Mouse (Mus musculus) liver, embryonic 12.5 days (tissue): Measurements from ENCODE around the gene Tnfrsf23. TPM values are rescaled to one million over a fixed set of nuclear protein-coding genes. Genes with fewer than 3 reads are reported as not detected.
"Not testable (repeated sequence)": the region's sequence is repeated elsewhere in the genome, so short reads cannot be mapped to it uniquely, and the experiment has no call there.

Source experiments
- ATAC-seq: fragments of 200-750 bp; cut with Nextera tagmentation; 2 replicates; pipeline ENCODE4 v1.8.0; 2017; ENCODE audit warnings: moderate number of reproducible peaks, mild to moderate bottlenecking, moderate library complexity
- H3K27ac ChIP-seq: fragments of 300-500 bp; sonication (generic); 2 replicates; pipeline ENCODE4 v1.5.1; 2016; ENCODE audit warnings: mild to moderate bottlenecking
- H3K27me3 ChIP-seq: fragments of 300-500 bp; sonication (generic); replicated peaks from 2 replicates; pipeline ENCODE4 v1.6.1; 2016; ENCODE audit warnings: mild to moderate bottlenecking, moderate library complexity
- H3K36me3 ChIP-seq: fragments of 300-500 bp; sonication (generic); 2 replicates; pipeline ENCODE4 v1.6.1; 2016; ENCODE audit warnings: mild to moderate bottlenecking, moderate library complexity
- H3K4me1 ChIP-seq: fragments of 300-500 bp; sonication (generic); 2 replicates; pipeline ENCODE4 v1.6.1; 2016
- H3K4me2 ChIP-seq: fragments of 300-500 bp; sonication (generic); 2 replicates; pipeline ENCODE4 v1.6.1; 2016; ENCODE audit warnings: mild to moderate bottlenecking, moderate library complexity
- H3K4me3 ChIP-seq: fragments of 300-500 bp; sonication (generic); 2 replicates; pipeline ENCODE4 v1.5.1; 2016; ENCODE audit warnings: mild to moderate bottlenecking, moderate library complexity
- H3K9ac ChIP-seq: fragments of 300-500 bp; sonication (generic); 2 replicates; pipeline ENCODE4 v1.6.1; 2016; ENCODE audit warnings: mild to moderate bottlenecking, moderate library complexity
- H3K9me3 ChIP-seq: fragments of 300-500 bp; sonication (generic); replicated peaks from 2 replicates; pipeline ENCODE4 v1.6.1; 2016; ENCODE audit warnings: mild to moderate bottlenecking, moderate library complexity
- WGBS: fragments of 180-500 bp; shearing (Covaris S2); methylation state at CpG from one replicate; pipeline ENCODE4 v1.1.7; 2016; ENCODE audit not compliant: insufficient replicate concordance; 5-methylcytosine and 5-hydroxymethylcytosine counted together
- polyA plus RNA-seq: library from polyadenylated mRNA; unstranded; fragments of >200 nt; fragmentation: Nextera tagmentation; extraction: Ambion mirVana; gene quantifications from 2 replicates; pipeline ENCODE4 v1.2.1, GENCODE M21; 2016

Gene Tnfrsf23
- polyA plus RNA-seq, 1 experiment from 2014 or later, result 0.14 TPM

DNA sequence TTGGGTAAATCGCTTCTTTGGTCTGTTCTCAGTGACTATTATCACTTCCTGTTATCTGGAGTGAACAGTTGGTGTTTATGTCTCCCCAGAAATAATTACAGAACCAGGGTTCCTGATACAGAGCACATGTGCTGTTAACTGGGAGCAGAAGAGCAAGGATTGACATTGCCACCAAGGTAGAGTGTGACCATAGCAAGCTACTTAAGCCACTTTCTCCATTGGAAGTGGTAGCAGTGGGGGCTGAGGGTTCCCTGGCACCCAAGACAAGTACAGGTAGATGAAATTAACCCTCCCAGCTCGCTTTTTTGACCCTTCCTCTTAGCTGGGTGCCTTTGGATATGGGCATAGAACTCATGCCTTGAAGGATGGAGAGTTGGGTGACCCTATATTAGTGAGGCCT, 4.8 kb downstream of the Tnfrsf23 start:
- not testable (repeated sequence) for H3K9me3 ChIP-seq, ATAC-seq, H3K27ac ChIP-seq, H3K27me3 ChIP-seq, H3K36me3 ChIP-seq, H3K4me2 ChIP-seq, H3K4me3 ChIP-seq, H3K4me1 ChIP-seq, H3K9ac ChIP-seq
- WGBS, result 28% methylated on average over 2 of the region's 2 CpGs

- ATAC-seq, H3K9me3 ChIP-seq, H3K36me3 ChIP-seq, H3K27me3 ChIP-seq, H3K27ac ChIP-seq, H3K4me1 ChIP-seq, H3K4me3 ChIP-seq, H3K9ac ChIP-seq, H3K4me2 ChIP-seq: not testable (repeated sequence)
- WGBS, result 62% methylated on average over 2 of the region's 2 CpGs
Measured at GRCm38 (mm10) chr7:143679650-143680049, 6.0 kb downstream of the Tnfrsf23 start.

DNA sequence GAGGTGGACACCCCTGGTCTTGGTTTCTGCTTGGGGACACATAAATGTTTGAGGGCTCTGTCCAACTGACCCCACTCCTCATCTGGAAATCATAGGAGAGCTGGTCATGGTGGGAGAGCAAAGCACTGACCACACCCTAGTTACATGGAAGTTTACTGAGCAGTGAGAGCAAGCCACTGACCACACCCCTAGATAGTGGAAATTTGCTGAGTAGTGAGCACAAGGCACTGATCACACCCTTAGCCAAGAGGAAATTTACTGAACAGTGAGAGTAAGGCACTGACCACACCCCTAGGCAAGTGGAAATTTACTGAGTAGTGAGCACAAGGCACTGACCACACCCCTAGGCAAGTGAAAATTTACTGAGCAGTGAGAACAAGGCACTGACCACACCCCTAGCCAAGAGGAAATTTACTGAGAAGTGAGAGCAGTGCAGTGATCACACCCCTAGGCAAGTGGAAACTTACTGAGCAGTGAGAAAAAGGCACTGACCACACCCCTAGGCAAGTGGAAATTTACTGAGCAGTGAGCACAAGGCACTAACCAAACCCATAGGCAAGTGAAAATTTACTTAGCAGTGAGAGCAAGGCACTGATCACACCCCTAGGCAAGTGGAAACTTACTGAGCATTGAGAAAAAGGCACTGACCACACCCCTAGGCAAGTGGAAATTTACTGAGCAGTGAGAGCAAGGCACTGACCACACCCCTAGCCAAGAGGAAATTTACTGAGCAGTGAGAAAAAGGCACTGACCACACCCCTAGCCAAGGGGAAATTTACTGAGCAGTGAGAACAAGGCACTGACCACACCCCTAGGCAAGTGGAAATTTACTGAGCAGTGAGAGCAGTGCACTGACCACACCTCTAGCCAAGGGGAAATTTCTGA, 19.0 kb downstream of the Tnfrsf23 start:
- Histone ChIP-seq H3K9me3 (no peaks in the 10 kb centered on the region), H3K4me2 (no peak overlapping the region), H3K9ac (no peak overlapping the region), H3K27me3 (no peaks in the 10 kb centered on the region), H3K36me3 (no peaks in the 10 kb centered on the region), H3K27ac (no peak overlapping the region), H3K4me3 (no peak overlapping the region), H3K4me1 (peaks cover 7% of the 10 kb centered on the region)
- no peak for ATAC-seq

DNA sequence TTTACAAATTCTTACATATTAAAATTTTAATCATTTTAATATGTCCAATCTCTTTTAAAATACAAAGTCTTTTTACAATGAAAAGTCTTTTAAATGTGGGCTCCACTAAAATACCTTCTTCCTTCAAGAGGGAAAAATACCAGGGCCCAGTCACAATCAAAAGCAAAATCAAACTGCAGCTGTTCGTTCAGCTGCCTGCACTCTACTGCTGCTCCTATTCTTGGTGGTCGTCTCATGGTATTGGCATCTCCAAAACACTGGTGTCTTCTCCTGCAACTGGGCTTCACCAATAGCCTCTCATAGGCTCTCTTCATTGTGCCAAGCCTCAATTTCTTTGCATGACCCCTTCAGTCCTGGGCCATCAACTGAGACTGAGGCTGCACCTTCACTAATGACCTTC, 22.2 kb downstream of the Tnfrsf23 start:
- no peak overlapping the region for H3K27ac ChIP-seq
- H3K9ac ChIP-seq, result no peak overlapping the region
- no peaks in the 10 kb centered on the region for H3K9me3 ChIP-seq
- H3K4me3 ChIP-seq, result no peak overlapping the region
- H3K36me3 ChIP-seq, result no peaks in the 10 kb centered on the region
- H3K4me1 ChIP-seq, result peaks cover 7% of the 10 kb centered on the region
- no peak overlapping the region for H3K4me2 ChIP-seq
- ATAC-seq, result no peak
- H3K27me3 ChIP-seq, result no peaks in the 10 kb centered on the region
- 46% methylated on average over 2 of the region's 2 CpGs for WGBS

- no peak for ATAC-seq
- Histone ChIP-seq H3K27ac (no peak overlapping the region), H3K36me3 (no peaks in the 10 kb centered on the region), H3K9ac (no peak overlapping the region), H3K4me2 (no peak overlapping the region), H3K9me3 (no peaks in the 10 kb centered on the region), H3K4me1 (no peaks in the 10 kb centered on the region), H3K27me3 (no peaks in the 10 kb centered on the region), H3K4me3 (no peak overlapping the region)
Measured at GRCm38 (mm10) chr7:143660797-143661196, 24.9 kb downstream of the Tnfrsf23 start.

- not testable (repeated sequence) for H3K4me1 ChIP-seq, H3K36me3 ChIP-seq, H3K9me3 ChIP-seq, H3K27ac ChIP-seq, H3K9ac ChIP-seq, H3K4me3 ChIP-seq, ATAC-seq
- Histone ChIP-seq H3K4me2 (peak overlapping the region; percentile 80), H3K27me3 (peaks cover 10% of the 10 kb centered on the region; the same call in 1 of the 2 replicates)
- WGBS, result 51% methylated on average over 10 of the region's 10 CpGs
Measured at GRCm38 (mm10) chr7:143649769-143650346, 35.8 kb downstream of the Tnfrsf23 start.

- ATAC-seq, result peak; percentile 81
- H3K27ac ChIP-seq, result no peak within 1 kb of the TSS
- H3K27me3 ChIP-seq, result peaks cover 10% of the 10 kb centered on the region; the same call in 1 of the 2 replicates
- peak within 1 kb of the TSS; percentile 36; the same call in 1 of the 2 replicates for H3K9ac ChIP-seq
- H3K9me3 ChIP-seq, result peaks cover 3% of the 10 kb centered on the region; the same call in 1 of the 2 replicates
- no peaks in the 10 kb centered on the region for H3K36me3 ChIP-seq
- H3K4me3 ChIP-seq, result peak within 1 kb of the TSS; percentile 60
- WGBS, result 4% methylated on average over 39 of the region's 39 CpGs
- peak within 1 kb of the TSS; percentile 80 for H3K4me2 ChIP-seq
- H3K4me1 ChIP-seq, result peaks cover 5% of the 10 kb centered on the region; the same call in 1 of the 2 replicates
Measured at GRCm38 (mm10) chr7:143649034-143649768, 36.5 kb downstream of the Tnfrsf23 start, which contains the start of gene Tnfrsf22. Gene Tnfrsf22, minus strand, starts transcription at chr7:143649661.

DNA sequence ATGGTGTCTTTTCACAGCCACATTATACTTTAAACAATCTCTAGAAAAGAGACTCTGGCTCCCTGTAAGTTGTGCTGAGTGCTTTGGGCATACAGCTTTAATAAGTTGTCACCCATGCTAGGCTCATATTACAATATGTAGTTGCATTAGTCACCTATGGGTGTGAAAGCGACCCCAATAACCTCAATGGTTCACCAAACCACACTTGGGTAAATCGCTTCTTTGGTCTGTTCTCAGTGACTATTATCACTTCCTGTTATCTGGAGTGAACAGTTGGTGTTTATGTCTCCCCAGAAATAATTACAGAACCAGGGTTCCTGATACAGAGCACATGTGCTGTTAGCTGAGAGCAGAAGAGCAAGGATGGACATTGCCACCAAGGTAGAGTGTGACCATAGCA, 41.7 kb downstream of the Tnfrsf23 start:
- H3K4me3 ChIP-seq, ATAC-seq, H3K4me2 ChIP-seq, H3K9me3 ChIP-seq, H3K4me1 ChIP-seq, H3K27ac ChIP-seq, H3K27me3 ChIP-seq, H3K9ac ChIP-seq, H3K36me3 ChIP-seq: not testable (repeated sequence)
- 50% methylated on average over 2 of the region's 2 CpGs for WGBS

GRCm38 (mm10) chr7:143636674-143637073, 49.0 kb downstream of the Tnfrsf23 start:
- Histone ChIP-seq H3K27me3 (no peaks in the 10 kb centered on the region), H3K4me2 (no peak overlapping the region), H3K27ac (no peak overlapping the region), H3K9ac (no peak overlapping the region), H3K4me1 (no peaks in the 10 kb centered on the region), H3K9me3 (no peaks in the 10 kb centered on the region), H3K4me3 (no peak overlapping the region), H3K36me3 (no peaks in the 10 kb centered on the region)
- ATAC-seq, result no peak
- 76% methylated on average over 1 of the region's 1 CpGs for WGBS

DNA sequence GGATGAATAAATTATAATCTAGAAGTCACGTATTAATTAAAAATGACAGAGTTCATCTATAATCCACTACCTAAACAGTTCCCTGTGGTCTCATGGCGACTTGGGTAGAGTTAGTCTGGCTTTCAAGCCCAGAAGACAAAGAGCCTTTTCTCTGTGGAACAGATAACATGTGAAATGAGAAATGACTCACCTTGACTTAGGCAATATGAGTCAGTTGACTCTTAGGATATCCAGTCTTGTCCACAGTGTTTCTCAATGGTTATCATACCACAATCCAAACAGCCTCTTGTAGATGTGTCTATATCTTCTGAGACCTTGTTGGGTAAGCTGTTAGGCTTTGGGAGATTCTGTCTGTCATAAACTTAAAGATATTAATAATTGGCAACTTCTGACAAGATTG, 54.2 kb downstream of the Tnfrsf23 start:
- Histone ChIP-seq H3K9ac (no peak overlapping the region), H3K27ac (no peak overlapping the region), H3K36me3 (no peaks in the 10 kb centered on the region), H3K4me3 (no peak overlapping the region), H3K4me1 (no peaks in the 10 kb centered on the region), H3K9me3 (no peaks in the 10 kb centered on the region), H3K4me2 (no peak overlapping the region), H3K27me3 (peaks cover 1% of the 10 kb centered on the region; the same call in 1 of the 2 replicates)
- no peak for ATAC-seq
- WGBS, result 47% methylated on average over 2 of the region's 2 CpGs

GRCm38 (mm10) chr7:143629501-143629900, 56.2 kb downstream of the Tnfrsf23 start:
- Histone ChIP-seq H3K9ac (no peak overlapping the region), H3K9me3 (no peaks in the 10 kb centered on the region), H3K4me3 (no peak overlapping the region), H3K27ac (no peak overlapping the region), H3K36me3 (no peaks in the 10 kb centered on the region), H3K4me1 (no peaks in the 10 kb centered on the region), H3K4me2 (no peak overlapping the region), H3K27me3 (peaks cover 2% of the 10 kb centered on the region; the same call in 1 of the 2 replicates)
- 18% methylated on average over 1 of the region's 1 CpGs for whole genome bisulfite sequencing
- ATAC-seq, result no peak

DNA sequence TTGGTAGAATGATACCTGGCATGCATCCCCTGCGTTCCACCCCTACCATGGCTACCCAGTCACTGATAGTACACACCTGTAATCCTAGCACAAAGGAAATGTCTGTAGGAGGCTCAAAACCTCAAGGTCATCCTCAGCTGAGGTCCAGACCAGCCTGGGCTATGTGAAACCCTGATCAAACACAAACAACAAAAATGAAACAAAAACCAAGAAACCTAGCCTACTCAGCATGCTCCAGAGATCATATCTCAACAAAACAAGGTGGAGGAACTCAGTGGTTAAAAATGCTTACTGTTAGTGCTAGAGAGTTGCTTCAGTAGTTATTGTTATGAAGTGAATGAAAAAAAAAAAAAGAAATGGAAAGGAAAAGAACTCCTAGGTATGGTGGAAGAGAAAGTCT, 57.1 kb downstream of the Tnfrsf23 start, which contains the start of gene Tnfrsf26:
Gene Tnfrsf26 (minus strand): TSS at position 183 of the 400 bp plus-strand sequence.
- 73% methylated on average over 1 of the region's 1 CpGs for WGBS
- Histone ChIP-seq H3K4me1 (no peaks in the 10 kb centered on the region), H3K4me2 (peak within 1 kb of the TSS; percentile 12; the same call in 1 of the 2 replicates), H3K9me3 (no peaks in the 10 kb centered on the region), H3K27ac (0 out of 2 replicates have a peak within 1 kb of the TSS, but pooled peaks have one; percentile 30), H3K27me3 (peaks cover 2% of the 10 kb centered on the region; the same call in 1 of the 2 replicates), H3K9ac (no peak within 1 kb of the TSS), H3K36me3 (no peaks in the 10 kb centered on the region), H3K4me3 (no peak within 1 kb of the TSS)
- no peak for ATAC-seq
